Mouse (Mus musculus): ENCODE results near the gene Cap2.

DNA sequence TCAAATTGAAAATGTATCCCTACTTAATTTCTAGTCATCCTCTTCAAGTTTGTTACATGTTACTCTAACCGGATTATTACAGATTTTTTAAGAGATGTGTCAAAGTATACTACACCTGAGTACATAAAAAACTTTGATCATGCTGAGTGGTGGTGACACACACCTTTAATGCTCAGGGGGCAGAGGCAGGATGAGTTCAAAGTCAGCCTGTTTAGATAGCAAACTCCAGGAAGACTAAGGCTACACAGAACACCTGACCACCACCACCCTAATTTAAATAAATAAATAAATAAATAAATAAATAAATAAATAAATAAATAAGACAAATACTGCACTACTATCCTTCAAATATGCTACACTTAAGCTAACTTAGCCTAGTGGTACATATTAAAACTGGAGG is 194.3 kb downstream of the Cap2 start:
- TF ChIP-seq CTCF (conservative IDR thresholded peaks at IDR 0.05; ENCODE audit: low read length) (no peak), POU5F1 (IDR thresholded peaks at IDR 0.05; ENCODE audit: borderline replicate concordance, low read length) (no peak), NANOG (IDR thresholded peaks at IDR 0.05; ENCODE audit: borderline replicate concordance, low read length) (no peak)

All from E14TG2a.4 (cell line).